Mouse (Mus musculus) cerebellum, adult 2 months (tissue): ENCODE results near the gene Zup1. TPM values are rescaled to one million over a fixed set of nuclear protein-coding genes. Genes with fewer than 3 reads are reported as not detected.
"Not testable (repeated sequence)": the region's sequence is repeated elsewhere in the genome, so short reads cannot be mapped to it uniquely, and the experiment has no call there.

Experiments
- DNase-seq, 2 experiments: peaks; one replicate each; pipeline ENCODE4 v3.0.0; 2021
- H3K27ac ChIP-seq: fragments of 200-500 bp; 2 replicates; pipeline ENCODE4 v1.5.1; 2012; ENCODE audit warnings: low read length, control low read depth, inconsistent platforms; ENCODE audit not compliant: insufficient read depth
- H3K27me3 ChIP-seq: fragments of 200-500 bp; 2 replicates; pipeline ENCODE4 v1.6.1; 2012; ENCODE audit warnings: inconsistent platforms, mild to moderate bottlenecking, low read length, moderate library complexity; ENCODE audit not compliant: control insufficient read depth, insufficient read depth
- H3K4me1 ChIP-seq: fragments of 200-500 bp; 2 replicates; pipeline ENCODE4 v1.6.1; 2011; ENCODE audit warnings: low read length; ENCODE audit not compliant: control insufficient read depth, insufficient read depth
- H3K4me3 ChIP-seq: fragments of 200-500 bp; replicated peaks from 2 replicates; pipeline ENCODE3; 2011; ENCODE audit warnings: mild to moderate bottlenecking, low read depth, low read length, control low read depth; ENCODE audit not compliant: insufficient read depth
- CTCF ChIP-seq: fragments of 200-500 bp; IDR thresholded peaks from 2 replicates; pipeline ENCODE4 v1.5.1; 2011; ENCODE audit warnings: low read depth, mild to moderate bottlenecking, control low read depth, low read length, moderate library complexity, borderline replicate concordance; ENCODE audit not compliant: insufficient read depth
- POLR2A ChIP-seq: fragments of 200-500 bp; IDR thresholded peaks from 2 replicates; pipeline ENCODE4 v1.6.1; 2011; ENCODE audit warnings: low read length, control low read depth, borderline replicate concordance; ENCODE audit not compliant: insufficient read depth
- WGBS: fragments of 180-500 bp; shearing (Covaris S2); methylation state at CpG from one replicate; pipeline ENCODE4 v1.1.7; 2018; 5-methylcytosine and 5-hydroxymethylcytosine counted together
- polyA plus RNA-seq: library from polyadenylated mRNA; depleted of rRNA; stranded (reverse); fragments of >200 nt; gene quantifications from 2 replicates; pipeline ENCODE4 v1.2.3, GENCODE M21; 2012; rRNA removed

Gene Zup1
- polyA plus RNA-seq, 1 experiment = 9.0 TPM

- H3K4me1 ChIP-seq = 0 out of 2 replicates have a peak, but pooled peaks cover 3% of the 10 kb centered on the region
- TF ChIP-seq POLR2A (no peak), CTCF (no peak)
- H3K4me3 ChIP-seq = no peak overlapping the region
- no peaks in the 10 kb centered on the region for H3K27me3 ChIP-seq
- DNase-seq = no peak
- H3K27ac ChIP-seq = no peak overlapping the region
Measured at GRCm38 (mm10) chr10:33940702-33941101, 10.4 kb downstream of the Zup1 start.

GRCm38 (mm10) chr10:33905489-33905888 lies 45.6 kb downstream of the Zup1 start:
- H3K4me3 ChIP-seq = no peak overlapping the region
- DNase-seq = no peak
- no peak overlapping the region for H3K27ac ChIP-seq
- H3K27me3 ChIP-seq = no peaks in the 10 kb centered on the region
- WGBS = 4% methylated on average over 6 of the region's 6 CpGs
- H3K4me1 ChIP-seq = no peaks in the 10 kb centered on the region
- TF ChIP-seq POLR2A = no peak

- Histone ChIP-seq H3K27ac (no peak within 1 kb of the TSS), H3K27me3 (no peaks in the 10 kb centered on the region), H3K4me1 (no peaks in the 10 kb centered on the region), H3K4me3 (peak within 1 kb of the TSS; percentile 29)
- peak in 1 of 2 experiments; percentile 5 for DNase-seq
- 7% methylated on average over 17 of the region's 17 CpGs for WGBS
- TF ChIP-seq CTCF = no peak
- no peak for TF ChIP-seq POLR2A
Measured at GRCm38 (mm10) chr10:33904530-33905481, 46.3 kb downstream of the Zup1 start, which contains the start of gene Rsph4a. Gene Rsph4a, plus strand, starts transcription at chr10:33905111.

- H3K27me3 ChIP-seq = not testable (repeated sequence)
- 63% methylated on average over 1 of the region's 1 CpGs for WGBS
Measured at GRCm38 (mm10) chr10:33901520-33901919, 49.5 kb downstream of the Zup1 start.

GRCm38 (mm10) chr10:33882411-33882810 lies 68.7 kb downstream of the Zup1 start:
- H3K4me1 ChIP-seq, H3K4me3 ChIP-seq, DNase-seq, H3K27ac ChIP-seq, H3K27me3 ChIP-seq: not testable (repeated sequence)
- WGBS = 83% methylated on average over 2 of the region's 2 CpGs

More at GRCm38 (mm10) chr10:33901520-33901919, 49.5 kb downstream of the Zup1 start:
- H3K4me3 ChIP-seq, DNase-seq, H3K4me1 ChIP-seq, H3K27ac ChIP-seq: not testable (repeated sequence)

GRCm38 (mm10) chr10:33872672-33873398 lies 78.2 kb downstream of the Zup1 start:
- DNase-seq = no peak

GRCm38 (mm10) chr10:33870441-33870840 lies 80.6 kb downstream of the Zup1 start:
- WGBS = 10% methylated on average over 1 of the region's 1 CpGs
- H3K27ac ChIP-seq = no peak overlapping the region
- TF ChIP-seq POLR2A = no peak
- TF ChIP-seq CTCF = no peak
- H3K4me1 ChIP-seq = no peaks in the 10 kb centered on the region
- H3K4me3 ChIP-seq = no peak overlapping the region
- no peaks in the 10 kb centered on the region for H3K27me3 ChIP-seq
- DNase-seq = no peak

More at GRCm38 (mm10) chr10:33872672-33873398, 78.2 kb downstream of the Zup1 start:
- WGBS = 82% methylated on average over 2 of the region's 2 CpGs
- Histone ChIP-seq H3K27ac (no peak overlapping the region), H3K4me3 (no peak overlapping the region), H3K4me1 (no peaks in the 10 kb centered on the region), H3K27me3 (no peaks in the 10 kb centered on the region)
- TF ChIP-seq CTCF = no peak
- no peak for TF ChIP-seq POLR2A

Other genes starting within 250 kb of the Zup1 start
- not detected in 2 replicates for gene Sult3a2, start 164.6 kb downstream of the Zup1 start, polyA plus RNA-seq
- gene Sult3a1, start 93.5 kb downstream of the Zup1 start, polyA plus RNA-seq = not detected in 2 replicates
- gene Rsph4a, start 46.2 kb downstream of the Zup1 start, polyA plus RNA-seq = 0.46 and 0.97 TPM in 2 replicates
- gene Rwdd1, start 68.4 kb upstream of the Zup1 start, polyA plus RNA-seq = 65.2 and 78.4 TPM in 2 replicates
- not detected in 2 replicates for gene Trappc3l, start 86.3 kb upstream of the Zup1 start, polyA plus RNA-seq
- gene Calhm4, start 93.0 kb upstream of the Zup1 start, polyA plus RNA-seq = not detected in 2 replicates
- gene Calhm5, start 145.2 kb upstream of the Zup1 start, polyA plus RNA-seq = 0.49 and 0.52 TPM in 2 replicates
- 0.22 and 0.34 TPM in 2 replicates for gene Calhm6, start 176.7 kb upstream of the Zup1 start, polyA plus RNA-seq